Mouse (Mus musculus): ENCODE measurements around the gene Tmem198.

DNA sequence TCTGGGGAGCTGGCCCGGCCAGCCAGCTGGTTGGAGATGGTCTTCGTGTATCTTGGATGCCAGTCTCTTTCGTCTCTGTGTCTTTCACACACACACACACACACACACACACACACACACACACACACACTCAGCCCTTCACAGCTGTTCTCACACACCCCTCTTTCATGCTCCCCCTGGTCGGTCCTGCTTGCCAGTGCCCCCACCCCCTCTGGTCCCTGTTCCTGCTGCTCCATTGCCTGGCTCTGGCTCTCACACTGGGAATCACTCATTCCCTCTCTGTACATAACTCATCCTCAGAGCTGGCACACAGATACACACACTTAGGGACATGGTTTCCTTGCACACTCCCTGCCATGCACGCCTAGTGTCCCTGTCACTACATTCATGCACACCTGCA lies 27.4 kb upstream of the Tmem198 start:
- no peak for TF ChIP-seq HCFC1 (IDR thresholded peaks at IDR 0.05; ENCODE audit: borderline replicate concordance, insufficient read depth, low read length)
- no peak for TF ChIP-seq MAFK (IDR thresholded peaks at IDR 0.05; ENCODE audit: insufficient read depth, low read depth, low read length)
- TF ChIP-seq ZC3H11A (IDR thresholded peaks at IDR 0.05; ENCODE audit: borderline replicate concordance, low read depth, low read length) = no peak
